Mouse (Mus musculus) stomach, embryonic 15.5 days (tissue): ENCODE data around the gene Fscn1. TPM values are rescaled to one million over a fixed set of nuclear protein-coding genes. Genes with fewer than 3 reads are reported as not detected.

Experiments
- ATAC-seq: fragments of 200-750 bp; cut with Nextera tagmentation; 2 replicates; pipeline ENCODE4 v1.8.0; 2017; ENCODE audit warnings: low read depth, moderate number of reproducible peaks, moderate TSS enrichment; ENCODE audit not compliant: insufficient read depth, low FRiP score
- H3K27ac ChIP-seq: fragments of 300-500 bp; sonication (generic); 2 replicates; pipeline ENCODE4 v1.5.1; 2015; ENCODE audit warnings: mild to moderate bottlenecking, inconsistent platforms
- H3K27me3 ChIP-seq: fragments of 300-500 bp; sonication (generic); replicated peaks from 2 replicates; pipeline ENCODE4 v1.6.1; 2015; ENCODE audit warnings: inconsistent platforms
- H3K36me3 ChIP-seq: fragments of 300-500 bp; sonication (generic); 2 replicates; pipeline ENCODE4 v1.6.1; 2015; ENCODE audit warnings: inconsistent platforms
- H3K4me1 ChIP-seq: fragments of 300-500 bp; sonication (generic); 2 replicates; pipeline ENCODE4 v1.6.1; 2015; ENCODE audit warnings: inconsistent platforms
- H3K4me2 ChIP-seq: fragments of 300-500 bp; sonication (generic); 2 replicates; pipeline ENCODE4 v1.6.1; 2015; ENCODE audit warnings: mild to moderate bottlenecking, inconsistent platforms
- H3K4me3 ChIP-seq: fragments of 300-500 bp; sonication (generic); replicated peaks from 2 replicates; pipeline ENCODE4 v1.5.1; 2015; ENCODE audit warnings: inconsistent platforms
- H3K9ac ChIP-seq: fragments of 300-500 bp; sonication (generic); 2 replicates; pipeline ENCODE4 v1.6.1; 2015; ENCODE audit warnings: inconsistent platforms
- H3K9me3 ChIP-seq: fragments of 300-500 bp; sonication (generic); 2 replicates; pipeline ENCODE4 v1.6.1; 2016; ENCODE audit warnings: inconsistent platforms
- WGBS: fragments of 180-500 bp; shearing (Covaris S2); methylation state at CpG from one replicate; pipeline ENCODE4 v1.1.7; 2015; 5-methylcytosine and 5-hydroxymethylcytosine counted together
- polyA plus RNA-seq: library from polyadenylated mRNA; unstranded; fragments of >200 nt; fragmentation: Nextera tagmentation; extraction: Ambion mirVana; gene quantifications from 2 replicates; pipeline ENCODE4 v1.2.1, GENCODE M21; 2015

Fscn1 gene
- polyA plus RNA-seq, 1 experiment from 2014 or later = 181 TPM

DNA sequence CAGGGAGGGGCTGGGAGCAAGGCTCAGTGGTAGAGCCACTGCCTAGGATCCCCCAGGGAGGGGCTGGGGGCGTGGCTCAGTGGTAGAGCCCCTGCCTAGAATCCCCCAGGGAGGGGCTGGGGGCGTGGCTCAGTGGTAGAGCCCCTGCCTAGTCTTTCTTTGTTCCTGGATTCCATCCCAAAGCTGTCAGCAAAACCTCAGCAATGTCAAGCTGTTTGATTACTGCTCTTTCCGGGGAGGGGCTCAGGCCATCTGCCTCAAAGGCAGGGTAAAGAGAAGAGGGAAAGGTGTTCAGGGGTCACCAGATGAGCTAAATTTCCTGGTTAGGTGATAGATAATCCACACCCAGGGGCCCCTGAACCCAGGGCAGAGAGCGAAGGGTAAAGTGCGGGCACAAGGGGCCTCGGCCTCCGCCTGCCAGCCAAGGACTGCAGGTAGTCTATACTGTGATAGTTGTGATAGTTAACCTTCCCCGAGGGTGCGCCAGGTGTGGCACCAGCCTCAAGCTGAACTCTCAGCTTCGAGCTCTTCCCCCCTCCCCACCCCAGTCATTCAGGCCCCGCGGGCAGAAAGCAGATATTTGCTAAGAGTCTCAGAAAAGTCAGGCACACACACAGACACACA lies 35.7 kb upstream of the Fscn1 start:
- ATAC-seq = no peak
- Histone ChIP-seq H3K4me1 (peaks cover 45% of the 10 kb centered on the region), H3K9ac (no peak overlapping the region), H3K4me2 (no peak overlapping the region), H3K9me3 (no peaks in the 10 kb centered on the region), H3K4me3 (no peak overlapping the region), H3K27ac (no peak overlapping the region), H3K36me3 (no peaks in the 10 kb centered on the region), H3K27me3 (no peaks in the 10 kb centered on the region)
- 73% methylated on average over 12 of the region's 12 CpGs for WGBS

DNA sequence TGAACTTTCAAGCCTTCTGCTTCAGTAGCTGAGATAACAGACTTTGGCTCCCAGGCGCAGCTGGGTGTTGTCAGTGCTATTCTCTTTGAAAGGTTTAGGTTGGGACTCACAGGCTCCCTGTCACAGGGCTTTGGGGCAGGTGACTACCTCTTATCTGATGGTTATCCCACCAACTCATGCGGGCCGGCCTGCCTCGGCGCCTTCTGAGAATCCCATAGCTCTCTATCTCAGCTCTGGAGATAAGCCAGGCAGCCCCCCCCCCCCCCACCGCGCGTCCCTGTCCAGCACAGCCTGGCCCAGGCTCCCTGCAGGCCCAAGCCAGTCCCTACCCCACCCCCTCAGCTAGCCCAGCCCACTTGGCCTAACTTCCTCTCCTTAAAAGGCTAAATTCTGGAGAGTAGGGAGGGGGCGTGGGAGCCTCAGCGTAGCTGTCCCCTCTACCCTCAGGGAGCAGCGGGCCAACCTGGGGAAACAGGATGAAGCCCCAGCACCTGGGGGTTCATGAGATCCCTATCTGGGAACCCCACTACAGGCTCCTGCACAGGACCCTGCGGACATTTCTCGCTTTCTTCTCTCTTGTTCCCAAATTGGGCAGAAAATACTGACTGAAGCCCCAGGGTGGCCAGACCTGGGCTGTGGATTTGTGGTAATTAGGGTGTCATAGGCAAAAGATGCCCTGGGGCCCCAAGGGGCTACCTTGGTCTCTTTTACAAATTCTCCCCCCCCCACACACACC lies 33.8 kb upstream of the Fscn1 start:
- WGBS = 16% methylated on average over 13 of the region's 13 CpGs
- H3K9me3 ChIP-seq = no peaks in the 10 kb centered on the region
- H3K36me3 ChIP-seq = no peaks in the 10 kb centered on the region
- peak overlapping the region; percentile 90 for H3K27ac ChIP-seq
- no peak overlapping the region for H3K4me3 ChIP-seq
- peaks cover 38% of the 10 kb centered on the region for H3K4me1 ChIP-seq
- ATAC-seq = peak; percentile 84
- H3K9ac ChIP-seq = no peak overlapping the region
- peak overlapping the region; percentile 39 for H3K4me2 ChIP-seq
- no peaks in the 10 kb centered on the region for H3K27me3 ChIP-seq

- Histone ChIP-seq H3K27ac (peak overlapping the region; percentile 90), H3K27me3 (no peaks in the 10 kb centered on the region), H3K36me3 (no peaks in the 10 kb centered on the region), H3K9ac (no peak overlapping the region), H3K4me1 (peaks cover 35% of the 10 kb centered on the region), H3K9me3 (no peaks in the 10 kb centered on the region), H3K4me3 (no peak overlapping the region), H3K4me2 (peak overlapping the region; percentile 39)
- 40% methylated on average over 3 of the region's 3 CpGs for WGBS
- no peak for ATAC-seq
Measured at GRCm38 (mm10) chr5:142926940-142927228, 33.3 kb upstream of the Fscn1 start.

GRCm38 (mm10) chr5:142927341-142927930 lies 32.7 kb upstream of the Fscn1 start:
- no peak for ATAC-seq
- Histone ChIP-seq H3K9me3 (no peaks in the 10 kb centered on the region), H3K27me3 (no peaks in the 10 kb centered on the region), H3K9ac (no peak overlapping the region), H3K4me3 (no peak overlapping the region), H3K36me3 (no peaks in the 10 kb centered on the region), H3K4me1 (peaks cover 37% of the 10 kb centered on the region), H3K27ac (peak overlapping the region; percentile 90), H3K4me2 (no peak overlapping the region)
- 86% methylated on average over 12 of the region's 12 CpGs for WGBS

- peak overlapping the region; percentile 77 for H3K4me2 ChIP-seq
- peak overlapping the region; percentile 93 for H3K27ac ChIP-seq
- H3K9ac ChIP-seq = peak overlapping the region; percentile 53
- no peaks in the 10 kb centered on the region for H3K9me3 ChIP-seq
- H3K4me3 ChIP-seq = peak overlapping the region; percentile 51
- 6% methylated on average over 35 of the region's 35 CpGs for WGBS
- H3K36me3 ChIP-seq = no peaks in the 10 kb centered on the region
- no peaks in the 10 kb centered on the region for H3K27me3 ChIP-seq
- H3K4me1 ChIP-seq = peaks cover 37% of the 10 kb centered on the region
- ATAC-seq = peak; percentile 12; the same call in 1 of the 2 replicates
Measured at GRCm38 (mm10) chr5:142928749-142929399, 31.3 kb upstream of the Fscn1 start.

DNA sequence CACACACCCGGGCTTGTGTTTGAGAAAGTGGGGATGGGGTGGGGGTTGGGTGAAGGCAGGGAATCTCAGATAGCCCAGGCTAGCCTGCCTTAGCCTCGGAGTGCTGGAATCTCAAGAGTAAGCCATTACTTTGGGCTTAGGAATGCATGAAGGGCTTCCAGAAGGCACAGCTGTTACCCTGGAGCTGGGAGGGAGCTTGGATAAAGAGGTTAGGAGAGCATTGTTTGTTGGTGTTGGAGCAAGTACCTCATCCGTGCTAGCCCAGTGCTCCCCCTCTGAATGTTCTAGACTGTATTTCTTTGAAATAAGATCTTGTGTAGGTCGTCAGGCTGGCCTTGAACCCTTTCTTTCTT lies 30.8 kb upstream of the Fscn1 start:
- Histone ChIP-seq H3K9ac (peak overlapping the region; percentile 53), H3K4me2 (peak overlapping the region; percentile 77), H3K36me3 (no peaks in the 10 kb centered on the region), H3K4me3 (peak overlapping the region; percentile 51), H3K4me1 (peaks cover 37% of the 10 kb centered on the region), H3K27ac (peak overlapping the region; percentile 93), H3K9me3 (no peaks in the 10 kb centered on the region), H3K27me3 (no peaks in the 10 kb centered on the region)
- 13% methylated on average over 4 of the region's 4 CpGs for WGBS
- no peak for ATAC-seq

- 87% methylated on average over 9 of the region's 9 CpGs for WGBS
- H3K27me3 ChIP-seq = no peaks in the 10 kb centered on the region
- ATAC-seq = no peak
- no peaks in the 10 kb centered on the region for H3K36me3 ChIP-seq
- 0 out of 2 replicates have a peak overlapping the region, but pooled peaks have one; percentile 52 for H3K27ac ChIP-seq
- 0 out of 2 replicates have a peak overlapping the region, but pooled peaks have one; percentile 14 for H3K4me2 ChIP-seq
- H3K9ac ChIP-seq = no peak overlapping the region
- peaks cover 31% of the 10 kb centered on the region for H3K4me1 ChIP-seq
- no peaks in the 10 kb centered on the region for H3K9me3 ChIP-seq
- H3K4me3 ChIP-seq = no peak overlapping the region
Measured at GRCm38 (mm10) chr5:142931241-142931745, 28.9 kb upstream of the Fscn1 start.

- no peak overlapping the region for H3K9ac ChIP-seq
- 20% methylated on average over 9 of the region's 9 CpGs for WGBS
- 0 out of 2 replicates have a peak overlapping the region, but pooled peaks have one; percentile 14 for H3K4me2 ChIP-seq
Measured at GRCm38 (mm10) chr5:142932084-142932685, 28.0 kb upstream of the Fscn1 start.

DNA sequence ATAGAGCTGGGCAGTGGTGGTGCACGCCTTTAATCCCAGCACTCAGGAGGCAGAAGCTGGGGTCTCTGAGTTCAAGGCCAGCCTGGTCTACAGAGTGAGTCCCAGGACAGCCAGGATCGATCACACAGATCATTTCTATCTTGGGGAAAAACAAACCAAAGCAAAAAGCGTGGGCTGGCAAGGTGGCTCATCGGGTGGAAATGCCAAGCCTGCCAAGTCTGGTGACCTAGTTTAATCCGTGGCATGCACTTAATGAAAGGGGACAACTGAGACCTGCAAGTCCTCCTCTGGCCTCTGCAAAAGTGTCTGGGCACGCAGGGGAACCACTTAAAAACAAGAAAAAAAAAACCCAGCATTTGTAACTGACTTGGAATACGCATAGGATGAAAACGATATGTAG lies 27.4 kb upstream of the Fscn1 start:
- H3K4me2 ChIP-seq = no peak overlapping the region
- no peaks in the 10 kb centered on the region for H3K9me3 ChIP-seq
- no peaks in the 10 kb centered on the region for H3K36me3 ChIP-seq
- H3K27ac ChIP-seq = no peak overlapping the region
- no peak for ATAC-seq
- no peaks in the 10 kb centered on the region for H3K27me3 ChIP-seq
- H3K9ac ChIP-seq = no peak overlapping the region
- peaks cover 17% of the 10 kb centered on the region for H3K4me1 ChIP-seq
- no peak overlapping the region for H3K4me3 ChIP-seq
- WGBS = 73% methylated on average over 8 of the region's 8 CpGs

More at GRCm38 (mm10) chr5:142932084-142932685, 28.0 kb upstream of the Fscn1 start:
- H3K9me3 ChIP-seq = no peaks in the 10 kb centered on the region
- H3K27me3 ChIP-seq = no peaks in the 10 kb centered on the region
- peak; percentile 33; the same call in 1 of the 2 replicates for ATAC-seq
- peak overlapping the region; percentile 52 for H3K27ac ChIP-seq
- no peaks in the 10 kb centered on the region for H3K36me3 ChIP-seq
- peaks cover 22% of the 10 kb centered on the region for H3K4me1 ChIP-seq
- H3K4me3 ChIP-seq = no peak overlapping the region

GRCm38 (mm10) chr5:142935642-142936335 lies 24.4 kb upstream of the Fscn1 start:
- no peak overlapping the region for H3K9ac ChIP-seq
- H3K27me3 ChIP-seq = no peaks in the 10 kb centered on the region
- WGBS = 20% methylated on average over 13 of the region's 13 CpGs
- no peaks in the 10 kb centered on the region for H3K36me3 ChIP-seq
- ATAC-seq = peak; percentile 43; the same call in 1 of the 2 replicates
- H3K27ac ChIP-seq = peak overlapping the region; percentile 13; the same call in 1 of the 2 replicates
- H3K4me3 ChIP-seq = 0 out of 2 replicates have a peak overlapping the region, but pooled peaks have one; percentile 17
- no peaks in the 10 kb centered on the region for H3K9me3 ChIP-seq
- H3K4me2 ChIP-seq = peak overlapping the region; percentile 45
- H3K4me1 ChIP-seq = peaks cover 17% of the 10 kb centered on the region; the same call in 1 of the 2 replicates

DNA sequence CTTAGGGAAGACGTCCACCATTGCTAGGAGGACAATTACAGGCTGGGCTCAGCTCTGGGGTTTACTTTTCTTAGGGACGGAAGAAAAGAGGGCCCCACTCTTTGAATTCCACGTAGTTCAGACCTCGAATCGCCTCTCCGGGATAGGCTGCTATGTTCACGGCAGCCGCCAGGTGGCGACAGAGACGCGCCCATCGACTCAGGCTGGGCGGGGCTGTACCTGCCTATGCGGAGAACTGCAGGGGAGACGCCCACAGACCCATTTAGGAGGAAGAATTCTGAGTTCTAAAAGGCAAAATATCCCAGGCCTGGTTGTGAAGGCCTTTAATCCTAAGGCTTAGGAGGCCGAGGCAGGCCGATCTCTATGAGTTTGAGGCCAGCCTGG lies 23.8 kb upstream of the Fscn1 start:
- H3K4me3 ChIP-seq = 0 out of 2 replicates have a peak overlapping the region, but pooled peaks have one; percentile 17
- 3% methylated on average over 17 of the region's 17 CpGs for WGBS

More for the DNA sequence above, 23.8 kb upstream of the Fscn1 start:
- Histone ChIP-seq H3K9ac (no peak overlapping the region), H3K9me3 (no peaks in the 10 kb centered on the region), H3K4me2 (peak overlapping the region; percentile 45), H3K27me3 (no peaks in the 10 kb centered on the region), H3K36me3 (no peaks in the 10 kb centered on the region), H3K27ac (peak overlapping the region; percentile 13; the same call in 1 of the 2 replicates), H3K4me1 (peaks cover 14% of the 10 kb centered on the region; the same call in 1 of the 2 replicates)
- peak; percentile 15; the same call in 1 of the 2 replicates for ATAC-seq
